Comparison of ENCODE assay signal across 17 mouse cellular contexts in genomic region chr11:108906590-108907254, GRCm38 (mm10).
"Had no signal": no experiment of that assay in that cellular context is flagged by ENCODE, and none has a peak within 500 bp of the region (broad histone marks: within the 10 kb centered on the region; RNA-seq: fewer than 3 reads in every experiment).

No protein-coding gene starts in this region.

- H3K4me2 ChIP-seq: kidney, embryonic 15.5 days; limb, embryonic 15.5 days; liver, embryonic 11.5 days; liver, embryonic 15.5 days; midbrain, embryonic 11.5 days; neural tube, embryonic 13.5 days had no signal

- H3K9ac ChIP-seq: kidney, embryonic 15.5 days; limb, embryonic 15.5 days; liver, embryonic 15.5 days; neural tube, embryonic 13.5 days had no signal

- ATAC-seq: inflammation-experienced regulatory T-cells, adult 6 months had no signal

- H3K9me3 ChIP-seq: kidney, embryonic 15.5 days; limb, embryonic 15.5 days; liver, embryonic 15.5 days; neural tube, embryonic 13.5 days had no signal

- DNase-seq: kidney, adult 8-10 months; kidney, postnatal 10 days; kidney, postnatal 36 days; lung, adult 2 months; lung, postnatal 14 days; lung, postnatal 4 days; midbrain, embryonic 14.5 days; right cerebral cortex, postnatal 25 days; thymus, adult 18-20 months; thymus, postnatal 36 days had no signal

- H3K27me3 ChIP-seq: limb, embryonic 15.5 days had no signal

- H3K4me3 ChIP-seq: kidney, embryonic 15.5 days; limb, embryonic 15.5 days; liver, embryonic 15.5 days; neural tube, embryonic 13.5 days had no signal

- H3K36me3 ChIP-seq: kidney, embryonic 15.5 days; limb, embryonic 15.5 days; liver, embryonic 15.5 days; neural tube, embryonic 13.5 days had no signal

- H3K27ac ChIP-seq: kidney, embryonic 15.5 days; liver, embryonic 15.5 days; neural tube, embryonic 13.5 days had no signal
